Mouse (Mus musculus) heart, embryonic 11.5 days (tissue): ENCODE data around the gene Mcoln3. TPM values are rescaled to one million over a fixed set of nuclear protein-coding genes. Genes with fewer than 3 reads are reported as not detected.

Source experiments
- ATAC-seq: fragments of 200-750 bp; cut with Nextera tagmentation; replicated peaks from 2 replicates; pipeline ENCODE4 v1.8.0; 2017; ENCODE audit warnings: moderate library complexity; ENCODE audit not compliant: insufficient number of reproducible peaks, low FRiP score, low TSS enrichment
- H3K27ac ChIP-seq: fragments of 300-500 bp; sonication (generic); 2 replicates; pipeline ENCODE4 v1.5.1; 2014; ENCODE audit warnings: mild to moderate bottlenecking, low read depth, low read length
- H3K27me3 ChIP-seq: fragments of 300-500 bp; sonication (generic); 2 replicates; pipeline ENCODE4 v1.6.1; 2014; ENCODE audit warnings: mild to moderate bottlenecking, low read length, mixed read lengths; ENCODE audit not compliant: control insufficient read depth, insufficient read depth
- H3K36me3 ChIP-seq: fragments of 300-500 bp; sonication (generic); 2 replicates; pipeline ENCODE4 v1.6.1; 2014; ENCODE audit warnings: mild to moderate bottlenecking, low read length, moderate library complexity, mixed read lengths; ENCODE audit not compliant: control insufficient read depth, insufficient read depth
- H3K4me1 ChIP-seq: fragments of 300-500 bp; sonication (generic); 2 replicates; pipeline ENCODE4 v1.6.1; 2014; ENCODE audit warnings: low read length; ENCODE audit not compliant: control insufficient read depth, insufficient read depth
- H3K4me2 ChIP-seq: fragments of 300-500 bp; sonication (generic); 2 replicates; pipeline ENCODE4 v1.6.1; 2014; ENCODE audit warnings: mild to moderate bottlenecking, moderate library complexity
- H3K4me3 ChIP-seq: fragments of 300-500 bp; sonication (generic); 2 replicates; pipeline ENCODE4 v1.5.1; 2014; ENCODE audit warnings: low read depth, low read length
- H3K9ac ChIP-seq: fragments of 300-500 bp; sonication (generic); 2 replicates; pipeline ENCODE4 v1.6.1; 2014; ENCODE audit warnings: mild to moderate bottlenecking, low read depth, low read length, moderate library complexity
- H3K9me3 ChIP-seq: fragments of 300-500 bp; sonication (generic); replicated peaks from 2 replicates; pipeline ENCODE4 v1.6.1; 2016; ENCODE audit warnings: low read length; ENCODE audit not compliant: control insufficient read depth
- whole genome bisulfite sequencing: fragments of 180-500 bp; shearing (Covaris S2); extraction: QIAGEN DNeasy Blood & Tissue Kit; methylation state at CpG from one replicate; pipeline ENCODE4 v1.1.7; 2014; ENCODE audit not compliant: insufficient replicate concordance; 5-methylcytosine and 5-hydroxymethylcytosine counted together
- polyA plus RNA-seq: library from polyadenylated mRNA; unstranded; fragments of >200 nt; fragmentation: Nextera tagmentation; extraction: Ambion mirVana; gene quantifications from 2 replicates; pipeline ENCODE4 v1.2.1, GENCODE M21; 2014

The Mcoln3 gene
- polyA plus RNA-seq, 1 experiment from 2014 or later: 0.97 TPM

- Histone ChIP-seq H3K4me2 (no peak overlapping the region), H3K4me1 (peaks cover 5% of the 10 kb centered on the region; the same call in 1 of the 2 replicates), H3K36me3 (no peaks in the 10 kb centered on the region), H3K9ac (no peak overlapping the region), H3K4me3 (no peak overlapping the region), H3K27ac (no peak overlapping the region), H3K27me3 (no peaks in the 10 kb centered on the region), H3K9me3 (no peaks in the 10 kb centered on the region)
- 79% methylated on average over 4 of the region's 4 CpGs for WGBS
- ATAC-seq: no peak
Observed at GRCm38 (mm10) chr3:146162197-146162596, 44.9 kb downstream of the Mcoln3 start.

- no peak for ATAC-seq
- no peak overlapping the region for H3K27ac ChIP-seq
- no peak overlapping the region for H3K9ac ChIP-seq
- 76% methylated on average over 4 of the region's 4 CpGs for WGBS
- no peaks in the 10 kb centered on the region for H3K27me3 ChIP-seq
- H3K4me1 ChIP-seq: peaks cover 5% of the 10 kb centered on the region; the same call in 1 of the 2 replicates
- H3K36me3 ChIP-seq: no peaks in the 10 kb centered on the region
- no peak overlapping the region for H3K4me3 ChIP-seq
- H3K9me3 ChIP-seq: no peaks in the 10 kb centered on the region
- no peak overlapping the region for H3K4me2 ChIP-seq
Observed at GRCm38 (mm10) chr3:146169356-146169755, 52.1 kb downstream of the Mcoln3 start.

GRCm38 (mm10) chr3:146173030-146173429 is 55.8 kb downstream of the Mcoln3 start:
- 62% methylated on average over 5 of the region's 5 CpGs for WGBS
- ATAC-seq: no peak
- Histone ChIP-seq H3K4me1 (no peaks in the 10 kb centered on the region), H3K36me3 (no peaks in the 10 kb centered on the region), H3K27ac (no peak overlapping the region), H3K4me2 (no peak overlapping the region), H3K27me3 (no peaks in the 10 kb centered on the region), H3K4me3 (no peak overlapping the region), H3K9ac (no peak overlapping the region), H3K9me3 (no peaks in the 10 kb centered on the region)

- Histone ChIP-seq H3K4me3 (no peak overlapping the region), H3K9ac (no peak overlapping the region), H3K27ac (no peak overlapping the region), H3K9me3 (no peaks in the 10 kb centered on the region), H3K4me1 (peaks cover 4% of the 10 kb centered on the region; the same call in 1 of the 2 replicates), H3K27me3 (no peaks in the 10 kb centered on the region), H3K4me2 (no peak overlapping the region), H3K36me3 (no peaks in the 10 kb centered on the region)
- ATAC-seq: no peak
- 84% methylated on average over 9 of the region's 9 CpGs for WGBS
Observed at GRCm38 (mm10) chr3:146174215-146174614, 57.0 kb downstream of the Mcoln3 start.

GRCm38 (mm10) chr3:146177295-146177694 is 60.0 kb downstream of the Mcoln3 start:
- Histone ChIP-seq H3K9ac (no peak overlapping the region), H3K36me3 (no peaks in the 10 kb centered on the region), H3K9me3 (no peaks in the 10 kb centered on the region), H3K27ac (no peak overlapping the region), H3K27me3 (no peaks in the 10 kb centered on the region), H3K4me3 (no peak overlapping the region), H3K4me1 (peaks cover 14% of the 10 kb centered on the region), H3K4me2 (peak overlapping the region; percentile 56)
- ATAC-seq: no peak
- WGBS: 59% methylated on average over 7 of the region's 7 CpGs

GRCm38 (mm10) chr3:146177748-146178582 is 60.7 kb downstream of the Mcoln3 start:
- Histone ChIP-seq H3K27me3 (no peaks in the 10 kb centered on the region), H3K27ac (no peak overlapping the region), H3K4me3 (peak overlapping the region; percentile 21), H3K4me2 (peak overlapping the region; percentile 56), H3K4me1 (peaks cover 14% of the 10 kb centered on the region), H3K36me3 (no peaks in the 10 kb centered on the region), H3K9me3 (no peaks in the 10 kb centered on the region), H3K9ac (0 out of 2 replicates have a peak overlapping the region, but pooled peaks have one; percentile 8)
- no peak for ATAC-seq
- WGBS: 6% methylated on average over 16 of the region's 16 CpGs

- Histone ChIP-seq H3K36me3 (no peaks in the 10 kb centered on the region), H3K9ac (no peak overlapping the region), H3K4me2 (no peak overlapping the region), H3K9me3 (no peaks in the 10 kb centered on the region), H3K27me3 (no peaks in the 10 kb centered on the region; the same call in 1 of the 2 replicates), H3K27ac (peak overlapping the region; percentile 46; the same call in 1 of the 2 replicates), H3K4me3 (no peak overlapping the region), H3K4me1 (peaks cover 16% of the 10 kb centered on the region)
- ATAC-seq: no peak
- 35% methylated on average over 2 of the region's 2 CpGs for WGBS
Observed at GRCm38 (mm10) chr3:146180341-146180740, 63.1 kb downstream of the Mcoln3 start.

- Histone ChIP-seq H3K4me2 (no peak overlapping the region), H3K4me1 (peaks cover 17% of the 10 kb centered on the region), H3K27ac (no peak overlapping the region), H3K4me3 (no peak overlapping the region), H3K36me3 (no peaks in the 10 kb centered on the region), H3K27me3 (no peaks in the 10 kb centered on the region; the same call in 1 of the 2 replicates), H3K9me3 (no peaks in the 10 kb centered on the region), H3K9ac (no peak overlapping the region)
- no peak for ATAC-seq
- WGBS: 30% methylated on average over 3 of the region's 3 CpGs
Observed at GRCm38 (mm10) chr3:146180986-146181385, 63.7 kb downstream of the Mcoln3 start.
